In genomic region chr1:174508571-174509110, GRCm38 (mm10) we compare ENCODE assay signal across 16 mouse cellular contexts. TPM values are rescaled to one million over a fixed set of nuclear protein-coding genes. Genes with fewer than 3 reads are reported as not detected.
DNase-seq lines count a peak whose midpoint lies in the region; ATAC-seq and TF ChIP-seq lines count a peak whose summit lies in the region.
"Had no signal": no experiment of that assay in that cellular context is flagged by ENCODE, and none has a peak within 500 bp of the region (broad histone marks: within the 10 kb centered on the region; RNA-seq: fewer than 3 reads in every experiment).

No protein-coding gene starts in this region.

- ATAC-seq in heart, embryonic 13.5 days (ENCODE audit: extremely low read depth, insufficient number of reproducible peaks, low FRiP score, low TSS enrichment): no peak
- ATAC-seq in kidney, embryonic 14.5 days (ENCODE audit: low FRiP score, low TSS enrichment): 0 out of 2 replicates have a peak, but pooled peaks have one; percentile 30
- no peak for ATAC-seq in kidney, embryonic 16.5 days (ENCODE audit: low FRiP score, low TSS enrichment)
- ATAC-seq in intestine, embryonic 15.5 days: no peak
- ATAC-seq: midbrain, embryonic 16.5 days had no signal

- no peak overlapping the region for H3K4me3 ChIP-seq in heart, embryonic 13.5 days
- H3K4me3 ChIP-seq in heart, adult 2 months: no peak overlapping the region
- H3K4me3 ChIP-seq in kidney, embryonic 14.5 days (ENCODE audit: low read length): no peak overlapping the region
- no peak overlapping the region for H3K4me3 ChIP-seq in kidney, embryonic 16.5 days (ENCODE audit: low read length)
- H3K4me3 ChIP-seq in intestine, embryonic 15.5 days (replicated peaks): no peak overlapping the region
- H3K4me3 ChIP-seq: limb, embryonic 15.5 days; neural tube, embryonic 13.5 days had no signal

- no peak for TF ChIP-seq CTCF in heart, adult 2 months (IDR thresholded peaks at IDR 0.05)

- no peaks in the 10 kb centered on the region for H3K36me3 ChIP-seq in heart, embryonic 13.5 days
- no peaks in the 10 kb centered on the region for H3K36me3 ChIP-seq in heart, adult 2 months (ENCODE audit: control insufficient read depth, insufficient read depth, low read length)
- no peaks in the 10 kb centered on the region for H3K36me3 ChIP-seq in kidney, embryonic 14.5 days (ENCODE audit: control insufficient read depth, insufficient read depth, low read length)
- H3K36me3 ChIP-seq in kidney, embryonic 16.5 days (ENCODE audit: insufficient read depth, low read length): no peaks in the 10 kb centered on the region
- H3K36me3 ChIP-seq in intestine, embryonic 15.5 days: no peaks in the 10 kb centered on the region
- H3K36me3 ChIP-seq: limb, embryonic 15.5 days; neural tube, embryonic 13.5 days had no signal

- no peaks in the 10 kb centered on the region for H3K79me2 ChIP-seq in heart, adult 2 months (replicated peaks; ENCODE audit: control insufficient read depth, insufficient read depth, low read length)

- H3K4me1 ChIP-seq in heart, embryonic 13.5 days: peaks cover 18% of the 10 kb centered on the region
- no peaks in the 10 kb centered on the region for H3K4me1 ChIP-seq in heart, adult 2 months (ENCODE audit: control insufficient read depth, insufficient read depth, low read length)
- H3K4me1 ChIP-seq in kidney, embryonic 14.5 days (ENCODE audit: control insufficient read depth, insufficient read depth, low read length): peaks cover 1% of the 10 kb centered on the region; the same call in 1 of the 2 replicates
- peaks cover 5% of the 10 kb centered on the region; the same call in 1 of the 2 replicates for H3K4me1 ChIP-seq in kidney, embryonic 16.5 days (ENCODE audit: insufficient read depth, low read length)
- H3K4me1 ChIP-seq in intestine, embryonic 15.5 days (replicated peaks): no peaks in the 10 kb centered on the region
- H3K4me1 ChIP-seq: limb, embryonic 15.5 days had no signal

- H3K27ac ChIP-seq in heart, embryonic 13.5 days (replicated peaks): no peak overlapping the region
- H3K27ac ChIP-seq in heart, adult 2 months: no peak overlapping the region
- no peak overlapping the region for H3K27ac ChIP-seq in kidney, embryonic 14.5 days (ENCODE audit: low read depth, low read length)
- H3K27ac ChIP-seq in kidney, embryonic 16.5 days (ENCODE audit: low read length): no peak overlapping the region
- no peak overlapping the region for H3K27ac ChIP-seq in intestine, embryonic 15.5 days
- H3K27ac ChIP-seq: hindbrain, embryonic 14.5 days; kidney, postnatal 0 days; limb, embryonic 15.5 days; neural tube, embryonic 13.5 days had no signal

- no peak for DNase-seq in heart, adult 2 months
- DNase-seq in Muller cell, postnatal 12 days (ENCODE audit: inconsistent ontology term): peak; percentile 65
- DNase-seq in cerebellum, postnatal 10 days: peak; percentile 56 to 67
- DNase-seq: adrenal gland, adult 8-10 months; lung, adult 18-20 months had no signal

- intact Hi-C loops in heart, adult 2 months (cut with DNase I): no loop called here

- H3K27me3 ChIP-seq in heart, embryonic 13.5 days (replicated peaks): peaks cover 7% of the 10 kb centered on the region
- no peaks in the 10 kb centered on the region for H3K27me3 ChIP-seq in heart, adult 2 months (ENCODE audit: control insufficient read depth, insufficient read depth, low read length)
- no peaks in the 10 kb centered on the region for H3K27me3 ChIP-seq in kidney, embryonic 14.5 days (ENCODE audit: control insufficient read depth, insufficient read depth, low read length)
- H3K27me3 ChIP-seq in kidney, embryonic 16.5 days (ENCODE audit: insufficient read depth, low read length): peaks cover 4% of the 10 kb centered on the region; the same call in 1 of the 2 replicates
- H3K27me3 ChIP-seq in intestine, embryonic 15.5 days (replicated peaks): no peaks in the 10 kb centered on the region
- H3K27me3 ChIP-seq: neural tube, embryonic 13.5 days had no signal

- H3K4me2 ChIP-seq in heart, embryonic 13.5 days: peak overlapping the region; percentile 22
- H3K4me2 ChIP-seq in kidney, embryonic 14.5 days (replicated peaks; ENCODE audit: low read depth, low read length): no peak overlapping the region
- no peak overlapping the region for H3K4me2 ChIP-seq in kidney, embryonic 16.5 days (replicated peaks; ENCODE audit: low read depth, low read length)
- H3K4me2 ChIP-seq in intestine, embryonic 15.5 days (replicated peaks): no peak overlapping the region
- H3K4me2 ChIP-seq: hindbrain, embryonic 14.5 days; limb, embryonic 15.5 days; neural tube, embryonic 13.5 days had no signal

- no peaks in the 10 kb centered on the region for H3K9me3 ChIP-seq in heart, embryonic 13.5 days
- no peaks in the 10 kb centered on the region for H3K9me3 ChIP-seq in kidney, embryonic 14.5 days (ENCODE audit: control insufficient read depth, low read length)
- no peaks in the 10 kb centered on the region for H3K9me3 ChIP-seq in kidney, embryonic 16.5 days (ENCODE audit: low read length)
- H3K9me3 ChIP-seq in intestine, embryonic 15.5 days: no peaks in the 10 kb centered on the region
- H3K9me3 ChIP-seq: limb, embryonic 15.5 days; neural tube, embryonic 13.5 days had no signal

- no peak for TF ChIP-seq EP300 in heart, adult 2 months (IDR thresholded peaks at IDR 0.05; ENCODE audit: insufficient read depth, low read depth, low read length)

- H3K9ac ChIP-seq in heart, embryonic 13.5 days: no peak overlapping the region
- H3K9ac ChIP-seq in heart, adult 2 months (ENCODE audit: low read depth, low read length): no peak overlapping the region
- H3K9ac ChIP-seq in kidney, embryonic 14.5 days (ENCODE audit: low read depth, low read length): no peak overlapping the region
- H3K9ac ChIP-seq in kidney, embryonic 16.5 days (replicated peaks; ENCODE audit: low read length): no peak overlapping the region
- H3K9ac ChIP-seq in intestine, embryonic 15.5 days: no peak overlapping the region
- H3K9ac ChIP-seq: hindbrain, embryonic 14.5 days; limb, embryonic 15.5 days; neural tube, embryonic 13.5 days had no signal

- 46% methylated on average over 13 of the region's 13 CpGs for WGBS in heart, embryonic 13.5 days
- WGBS in heart, adult 2 months: 47% methylated on average over 13 of the region's 13 CpGs
- 44% methylated on average over 13 of the region's 13 CpGs for WGBS in kidney, embryonic 14.5 days
- WGBS in kidney, embryonic 16.5 days: 43% methylated on average over 13 of the region's 13 CpGs
- 56% methylated on average over 13 of the region's 13 CpGs for WGBS in intestine, embryonic 15.5 days

- TF ChIP-seq POLR2A in heart, adult 2 months (IDR thresholded peaks at IDR 0.05; ENCODE audit: insufficient read depth, low read depth, low read length): no peak

RNA-seq across cellular contexts. Expression of gene Fmn2, which starts 7.0 kb away (rescaled TPM):
- 0.32 and 0.39 TPM in 2 replicates for polyA plus RNA-seq in heart, embryonic 13.5 days (2015; fragmentation: Nextera tagmentation; extraction: Ambion mirVana)
- under 1 TPM; 0.21 to 0.41 TPM for total RNA-seq in heart, adult 2 months (2021)
- 0.03 and 0.06 TPM in 2 replicates for polyA plus RNA-seq in heart, adult 2 months (2012; rRNA removed)
- polyA plus RNA-seq in kidney, embryonic 14.5 days (2014; fragmentation: Nextera tagmentation; extraction: Ambion mirVana): 0.93 and 1.6 TPM in 2 replicates
- polyA plus RNA-seq in kidney, embryonic 16.5 days (2015; fragmentation: Nextera tagmentation; extraction: Ambion mirVana): 0.47 and 0.59 TPM in 2 replicates
- 0.89 and 1.2 TPM in 2 replicates for polyA plus RNA-seq in intestine, embryonic 15.5 days (2015; fragmentation: Nextera tagmentation; extraction: Ambion mirVana)
- total RNA-seq: granulocyte monocyte progenitor cell, adult 5-6 weeks had no signal
- polyA plus RNA-seq: C2C12 had no signal

Comparison
In these comparisons a context has a peak if more than half of its experiments do, and no peak if none do; other contexts are left out.
1. DNase-seq: peak in Muller cell, postnatal 12 days (single experiment) and cerebellum, postnatal 10 days (2 of 2); none in heart, adult 2 months (0 of 2).